Mouse (Mus musculus) limb, embryonic 13.5 days (tissue): ENCODE data around the gene Hoxa5. TPM values are rescaled to one million over a fixed set of nuclear protein-coding genes. Genes with fewer than 3 reads are reported as not detected.

Experiments used
- ATAC-seq: fragments of 200-750 bp; cut with Nextera tagmentation; 2 replicates; pipeline ENCODE4 v1.8.0; 2017; ENCODE audit warnings: low read depth, moderate number of reproducible peaks, moderate TSS enrichment; ENCODE audit not compliant: low FRiP score
- H3K27ac ChIP-seq: fragments of 300-500 bp; sonication (generic); 2 replicates; pipeline ENCODE4 v1.5.1; 2015; ENCODE audit warnings: inconsistent platforms, mild to moderate bottlenecking, moderate library complexity
- H3K27me3 ChIP-seq: fragments of 300-500 bp; sonication (generic); 2 replicates; pipeline ENCODE4 v1.6.1; 2015; ENCODE audit warnings: mild to moderate bottlenecking, inconsistent platforms
- H3K36me3 ChIP-seq: fragments of 300-500 bp; sonication (generic); 2 replicates; pipeline ENCODE4 v1.6.1; 2015; ENCODE audit warnings: inconsistent platforms, mild to moderate bottlenecking, moderate library complexity
- H3K4me1 ChIP-seq: fragments of 300-500 bp; sonication (generic); 2 replicates; pipeline ENCODE4 v1.6.1; 2015; ENCODE audit warnings: inconsistent platforms
- H3K4me2 ChIP-seq: fragments of 300-500 bp; sonication (generic); replicated peaks from 2 replicates; pipeline ENCODE4 v1.6.1; 2015; ENCODE audit warnings: inconsistent platforms, mild to moderate bottlenecking, moderate library complexity
- H3K4me3 ChIP-seq: fragments of 300-500 bp; sonication (generic); 2 replicates; pipeline ENCODE4 v1.5.1; 2015; ENCODE audit warnings: moderate library complexity, mild to moderate bottlenecking, inconsistent platforms
- H3K9ac ChIP-seq: fragments of 300-500 bp; sonication (generic); 2 replicates; pipeline ENCODE4 v1.6.1; 2015; ENCODE audit warnings: mild to moderate bottlenecking, inconsistent platforms
- H3K9me3 ChIP-seq: fragments of 300-500 bp; sonication (generic); 2 replicates; pipeline ENCODE4 v1.6.1; 2016; ENCODE audit warnings: inconsistent platforms
- WGBS: fragments of 180-500 bp; shearing (Covaris S2); methylation state at CpG from one replicate; pipeline ENCODE4 v1.1.7; 2015; 5-methylcytosine and 5-hydroxymethylcytosine counted together
- polyA plus RNA-seq: library from polyadenylated mRNA; unstranded; fragments of >200 nt; fragmentation: Nextera tagmentation; extraction: Ambion mirVana; gene quantifications from 2 replicates; pipeline ENCODE4 v1.2.1, GENCODE M21; 2015

The Hoxa5 gene
- 4.8 and 5.3 TPM in 2 replicates for polyA plus RNA-seq

GRCm38 (mm10) chr6:52204050-52204752 lies at the start of gene Hoxa5:
Hoxa5 (minus strand) TSS chr6:52204587.
- Histone ChIP-seq H3K36me3 (peaks cover 33% of the 10 kb centered on the region), H3K4me2 (peak within 1 kb of the TSS; percentile 90), H3K9ac (peak within 1 kb of the TSS; percentile 72), H3K27me3 (peaks cover 62% of the 10 kb centered on the region), H3K27ac (no peak within 1 kb of the TSS; the same call in 1 of the 2 replicates), H3K9me3 (no peaks in the 10 kb centered on the region), H3K4me3 (peak within 1 kb of the TSS; percentile 49), H3K4me1 (peaks cover 81% of the 10 kb centered on the region)
- ATAC-seq = no peak
- 3% methylated on average over 65 of the region's 65 CpGs for WGBS

GRCm38 (mm10) chr6:52253511-52254500 lies 49.4 kb upstream of the Hoxa5 start:
- Histone ChIP-seq H3K4me2 (peak overlapping the region; percentile 75), H3K9ac (peak overlapping the region; percentile 87), H3K9me3 (no peaks in the 10 kb centered on the region), H3K27me3 (peaks cover 13% of the 10 kb centered on the region), H3K4me1 (peaks cover 37% of the 10 kb centered on the region), H3K27ac (peak overlapping the region; percentile 97), H3K36me3 (peaks cover 18% of the 10 kb centered on the region; the same call in 1 of the 2 replicates), H3K4me3 (peak overlapping the region; percentile 95)
- 1% methylated on average over 59 of the region's 59 CpGs for WGBS
- ATAC-seq = peak; percentile 16; the same call in 1 of the 2 replicates

GRCm38 (mm10) chr6:52252775-52253376 lies 48.5 kb upstream of the Hoxa5 start:
- peak overlapping the region; percentile 87 for H3K9ac ChIP-seq
- H3K27ac ChIP-seq = peak overlapping the region; percentile 97
- H3K4me2 ChIP-seq = peak overlapping the region; percentile 75
- peaks cover 37% of the 10 kb centered on the region for H3K4me1 ChIP-seq
- WGBS = 2% methylated on average over 35 of the region's 35 CpGs
- no peak for ATAC-seq
- peaks cover 13% of the 10 kb centered on the region for H3K27me3 ChIP-seq
- H3K36me3 ChIP-seq = peaks cover 18% of the 10 kb centered on the region; the same call in 1 of the 2 replicates
- H3K9me3 ChIP-seq = no peaks in the 10 kb centered on the region
- peak overlapping the region; percentile 95 for H3K4me3 ChIP-seq

GRCm38 (mm10) chr6:52252016-52252774 lies 47.8 kb upstream of the Hoxa5 start:
- Histone ChIP-seq H3K36me3 (peaks cover 18% of the 10 kb centered on the region; the same call in 1 of the 2 replicates), H3K27ac (peak overlapping the region; percentile 97), H3K4me3 (peak overlapping the region; percentile 95), H3K9me3 (no peaks in the 10 kb centered on the region), H3K4me1 (peaks cover 37% of the 10 kb centered on the region), H3K4me2 (peak overlapping the region; percentile 75), H3K27me3 (peaks cover 13% of the 10 kb centered on the region), H3K9ac (peak overlapping the region; percentile 87)
- WGBS = 5% methylated on average over 24 of the region's 24 CpGs
- no peak for ATAC-seq

- Histone ChIP-seq H3K27me3 (peaks cover 13% of the 10 kb centered on the region), H3K9ac (peak overlapping the region; percentile 87), H3K9me3 (no peaks in the 10 kb centered on the region), H3K36me3 (peaks cover 18% of the 10 kb centered on the region; the same call in 1 of the 2 replicates), H3K4me1 (peaks cover 37% of the 10 kb centered on the region), H3K4me2 (peak overlapping the region; percentile 75), H3K4me3 (peak overlapping the region; percentile 95), H3K27ac (peak overlapping the region; percentile 97)
- WGBS = 5% methylated on average over 7 of the region's 7 CpGs
- no peak for ATAC-seq
These were observed 46.9 kb upstream of the Hoxa5 start for GRCm38 (mm10) chr6:52251177-52251879.

GRCm38 (mm10) chr6:52249826-52250225 lies 45.4 kb upstream of the Hoxa5 start:
- Histone ChIP-seq H3K27me3 (peaks cover 13% of the 10 kb centered on the region), H3K9ac (peak overlapping the region; percentile 100), H3K4me3 (peak overlapping the region; percentile 95), H3K4me1 (peaks cover 37% of the 10 kb centered on the region), H3K4me2 (peak overlapping the region; percentile 75), H3K36me3 (peaks cover 18% of the 10 kb centered on the region; the same call in 1 of the 2 replicates), H3K9me3 (no peaks in the 10 kb centered on the region), H3K27ac (peak overlapping the region; percentile 97)
- no peak for ATAC-seq
- 6% methylated on average over 4 of the region's 4 CpGs for WGBS

GRCm38 (mm10) chr6:52249415-52249738 lies 45.0 kb upstream of the Hoxa5 start:
- peaks cover 13% of the 10 kb centered on the region for H3K27me3 ChIP-seq
- no peak for ATAC-seq
- peak overlapping the region; percentile 75 for H3K4me2 ChIP-seq
- H3K9me3 ChIP-seq = no peaks in the 10 kb centered on the region
- H3K9ac ChIP-seq = peak overlapping the region; percentile 100
- H3K4me1 ChIP-seq = peaks cover 37% of the 10 kb centered on the region
- H3K27ac ChIP-seq = peak overlapping the region; percentile 97
- WGBS = 4% methylated on average over 16 of the region's 16 CpGs
- peaks cover 18% of the 10 kb centered on the region; the same call in 1 of the 2 replicates for H3K36me3 ChIP-seq
- peak overlapping the region; percentile 95 for H3K4me3 ChIP-seq

GRCm38 (mm10) chr6:52248638-52249414 lies 44.4 kb upstream of the Hoxa5 start:
- peaks cover 13% of the 10 kb centered on the region for H3K27me3 ChIP-seq
- H3K27ac ChIP-seq = peak overlapping the region; percentile 97
- no peak for ATAC-seq
- peak overlapping the region; percentile 75 for H3K4me2 ChIP-seq
- H3K4me1 ChIP-seq = peaks cover 39% of the 10 kb centered on the region
- peak overlapping the region; percentile 95 for H3K4me3 ChIP-seq
- H3K36me3 ChIP-seq = peaks cover 18% of the 10 kb centered on the region; the same call in 1 of the 2 replicates
- H3K9ac ChIP-seq = peak overlapping the region; percentile 100
- 2% methylated on average over 27 of the region's 27 CpGs for WGBS
- no peaks in the 10 kb centered on the region for H3K9me3 ChIP-seq

- peaks cover 13% of the 10 kb centered on the region for H3K27me3 ChIP-seq
- peak overlapping the region; percentile 97 for H3K27ac ChIP-seq
- H3K4me2 ChIP-seq = peak overlapping the region; percentile 75
- no peaks in the 10 kb centered on the region for H3K9me3 ChIP-seq
- H3K4me3 ChIP-seq = peak overlapping the region; percentile 95
- peaks cover 16% of the 10 kb centered on the region; the same call in 1 of the 2 replicates for H3K36me3 ChIP-seq
- ATAC-seq = no peak
- peaks cover 47% of the 10 kb centered on the region for H3K4me1 ChIP-seq
- WGBS = 3% methylated on average over 23 of the region's 23 CpGs
- H3K9ac ChIP-seq = peak overlapping the region; percentile 100
These were observed 43.6 kb upstream of the Hoxa5 start for GRCm38 (mm10) chr6:52247766-52248637.
